Mouse (Mus musculus): ENCODE measurements around the gene Aldh4a1.

Aldh4a1 gene

DNA sequence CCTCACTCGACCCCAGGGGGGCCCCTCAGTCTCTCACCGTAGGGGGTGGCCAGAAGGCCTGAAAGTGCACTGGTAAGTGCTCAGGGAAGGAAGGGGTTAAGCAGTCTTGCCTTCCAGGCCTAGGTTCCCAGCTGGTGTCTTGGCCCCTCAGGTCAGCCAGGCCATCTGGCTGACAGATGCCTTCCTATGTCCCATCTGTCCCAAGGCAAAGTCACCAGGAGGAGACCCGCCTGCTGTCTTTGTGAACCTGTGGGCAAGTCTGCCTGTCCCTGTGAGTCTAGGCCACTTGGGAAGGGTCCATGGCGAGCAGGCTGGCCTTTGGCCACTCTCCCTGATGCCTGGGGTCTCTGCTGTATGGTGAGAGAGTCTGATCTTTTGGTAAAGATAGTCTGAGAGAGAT is 32.2 kb upstream of the Aldh4a1 start:
- peak; percentile 78 to 89 for DNase-seq

DNA sequence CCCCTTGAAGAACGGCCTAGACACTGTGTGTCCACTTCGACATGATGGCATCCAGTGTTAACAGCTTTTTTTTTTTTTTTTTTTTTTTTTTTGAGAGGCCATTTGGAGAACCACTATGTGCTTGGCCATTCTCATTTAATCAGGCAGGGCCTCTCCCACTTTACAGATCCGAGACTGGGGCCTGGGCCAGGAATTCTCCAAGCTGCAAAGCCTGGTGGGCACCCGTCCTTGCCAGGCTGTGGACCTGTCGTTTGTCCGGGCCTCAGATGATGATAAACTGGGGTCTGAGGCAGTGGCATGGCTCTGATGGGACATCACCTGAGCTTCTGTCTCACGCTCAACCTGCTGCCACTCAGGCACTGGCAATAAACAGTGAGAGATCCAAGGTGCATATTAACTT is 29.8 kb upstream of the Aldh4a1 start:
- peak; percentile 59 to 63 for DNase-seq

DNA sequence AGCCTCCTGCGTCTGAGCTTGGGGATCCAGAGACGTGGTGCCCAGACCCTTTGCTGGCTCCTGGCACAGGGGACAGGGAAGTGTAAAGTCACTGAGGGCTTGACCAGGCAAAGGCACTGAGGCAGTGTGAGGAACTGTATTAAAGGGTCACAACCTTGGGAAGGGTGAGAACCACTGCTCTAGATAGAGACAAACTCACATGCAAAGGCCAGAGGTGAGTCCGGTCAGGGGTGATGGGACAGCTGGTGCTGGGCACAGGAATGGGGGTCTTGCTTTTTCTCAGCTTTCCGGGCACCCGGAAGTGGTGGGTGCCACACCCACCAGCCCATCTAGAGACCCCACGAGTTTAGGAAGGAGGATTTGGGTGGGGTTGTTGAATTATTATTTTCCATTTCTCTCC is 29.3 kb upstream of the Aldh4a1 start:
- DNase-seq, result no peak

DNA sequence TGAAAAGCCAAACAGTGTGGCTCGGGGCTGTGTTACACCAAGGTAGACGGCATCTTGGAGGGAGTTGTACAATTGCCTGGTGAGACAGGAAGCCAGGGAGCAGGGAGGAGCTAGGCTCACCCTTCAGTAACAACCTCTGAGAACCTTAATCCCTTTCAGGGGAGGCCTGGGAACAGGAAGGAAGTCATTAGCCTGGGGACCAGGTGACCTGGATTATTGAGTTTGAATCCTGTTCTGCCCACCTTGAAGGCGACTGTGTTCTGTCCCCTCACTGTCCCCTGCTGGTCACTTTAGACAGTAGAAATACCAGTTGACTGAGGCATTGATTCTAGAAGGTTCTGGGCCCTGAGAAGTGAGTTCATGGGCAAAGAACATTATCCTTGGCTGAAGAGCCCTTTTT is 28.6 kb upstream of the Aldh4a1 start:
- no peak for DNase-seq

DNA sequence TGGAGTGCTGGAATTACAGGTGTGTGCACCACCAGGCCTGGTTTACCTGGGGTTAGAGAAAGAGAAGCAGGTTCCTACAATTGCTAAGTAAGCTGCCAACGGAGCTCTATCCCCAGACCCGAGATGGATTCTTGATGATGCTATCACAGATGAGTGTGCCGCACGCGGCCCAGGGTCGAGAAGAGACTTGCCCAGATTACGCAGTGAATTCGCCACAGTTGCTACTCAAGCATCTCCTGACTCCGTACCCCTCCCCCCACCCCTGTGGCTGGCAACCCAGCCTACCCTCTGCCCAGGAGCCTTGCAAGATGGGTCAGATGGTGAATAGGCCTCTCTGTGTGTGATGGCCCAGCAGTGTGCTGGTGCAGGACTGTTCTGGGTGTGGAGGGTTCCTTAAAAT is 26.0 kb upstream of the Aldh4a1 start:
- DNase-seq, result no peak

DNA sequence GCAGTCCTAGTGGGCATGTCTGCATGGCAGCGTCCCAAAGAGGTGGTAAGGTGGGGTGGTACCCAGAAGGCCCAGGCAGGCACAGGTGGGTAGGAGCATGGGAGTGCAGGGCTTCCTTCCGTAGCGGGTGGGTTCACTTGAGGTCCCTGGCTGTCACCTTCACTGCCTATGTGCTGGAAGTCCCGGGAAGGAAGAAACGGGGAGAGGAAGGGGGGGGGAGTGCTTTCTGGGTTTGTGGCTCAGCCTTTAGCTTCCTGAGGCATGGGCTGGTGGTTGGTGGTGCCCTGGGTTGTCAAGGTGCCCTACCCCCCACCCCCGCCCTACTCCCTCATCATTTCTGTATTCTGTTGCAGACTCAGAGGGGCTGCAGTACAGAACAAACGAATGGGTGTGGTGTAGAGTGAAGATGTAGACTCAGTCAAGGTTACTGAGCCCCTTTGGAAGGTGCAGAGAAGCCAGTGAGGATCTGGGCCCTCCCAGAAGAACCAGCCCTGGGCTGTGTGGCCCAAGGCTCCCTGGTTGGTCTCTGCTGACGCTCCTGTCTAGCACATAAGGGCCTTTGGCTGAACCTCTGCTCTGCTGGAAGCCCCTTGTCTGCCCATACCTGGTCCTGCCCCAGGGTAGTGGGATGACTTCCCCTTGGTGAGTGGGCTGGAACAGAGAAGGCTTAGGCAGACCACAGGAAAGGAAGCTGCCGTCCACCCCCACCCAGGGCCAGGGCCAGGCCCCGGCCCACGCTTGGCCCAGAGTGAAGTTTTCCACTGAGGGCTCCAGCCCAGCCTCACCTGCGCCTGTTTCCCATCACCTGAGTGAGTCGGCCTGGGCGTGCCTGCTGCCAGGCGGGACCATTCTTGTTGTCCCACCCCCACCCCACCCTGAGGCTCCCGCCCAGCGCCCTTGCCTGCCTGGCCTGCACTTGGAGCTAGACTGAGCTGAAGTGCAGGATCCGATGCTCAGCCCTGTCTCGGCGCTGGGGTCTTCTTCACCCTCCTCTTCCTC is 25.1 kb upstream of the Aldh4a1 start:
- DNase-seq, result no peak

DNA sequence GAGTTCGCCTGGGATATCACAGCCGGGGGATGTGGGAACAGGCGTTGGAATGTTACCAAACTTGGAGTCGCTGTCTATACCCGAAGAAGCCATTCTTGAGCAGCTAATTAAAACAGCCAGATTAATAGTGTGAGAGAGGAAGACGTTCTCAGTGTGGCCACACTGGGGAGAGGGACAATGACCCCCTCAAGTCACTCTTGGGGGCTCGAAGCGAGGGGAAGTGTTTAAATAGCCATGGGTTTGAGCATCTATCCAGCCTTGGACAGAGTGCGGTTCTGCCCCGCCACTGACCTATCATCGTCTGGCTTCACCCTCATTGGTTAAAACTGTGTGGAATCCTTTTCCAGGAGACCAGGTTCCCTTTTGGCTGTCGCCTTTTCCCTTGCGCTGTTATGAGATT is 24.3 kb upstream of the Aldh4a1 start:
- no peak for DNase-seq

DNA sequence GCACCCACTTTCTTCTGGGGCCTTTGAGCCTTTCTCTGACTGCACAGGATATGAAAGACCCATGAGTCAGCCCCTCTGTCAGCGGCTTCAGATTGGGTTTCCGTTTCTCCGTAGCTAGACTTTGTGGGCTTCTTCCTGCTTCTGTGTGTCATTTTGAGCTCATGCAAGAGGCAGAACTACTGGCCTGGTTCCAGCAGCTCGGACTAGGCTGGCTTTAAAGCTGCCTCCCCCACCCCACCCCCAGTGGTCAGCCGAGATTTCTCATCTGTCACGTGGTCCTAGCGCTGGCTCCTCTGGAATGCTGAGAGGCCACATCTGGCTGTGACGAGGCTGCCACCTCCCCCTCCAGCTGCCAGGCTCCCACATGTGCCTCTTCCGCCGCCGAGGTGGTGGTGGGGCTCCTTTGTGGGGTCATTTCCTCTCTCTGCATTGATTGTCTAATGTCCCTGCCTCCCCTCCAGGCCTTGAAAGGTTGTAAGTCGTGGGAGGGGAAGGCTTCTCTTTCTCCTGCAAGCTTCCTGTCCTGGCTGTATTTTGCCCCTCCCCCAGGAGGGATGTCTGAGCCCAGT is 23.6 kb upstream of the Aldh4a1 start:
- peak; percentile 62 to 80 for DNase-seq

DNA sequence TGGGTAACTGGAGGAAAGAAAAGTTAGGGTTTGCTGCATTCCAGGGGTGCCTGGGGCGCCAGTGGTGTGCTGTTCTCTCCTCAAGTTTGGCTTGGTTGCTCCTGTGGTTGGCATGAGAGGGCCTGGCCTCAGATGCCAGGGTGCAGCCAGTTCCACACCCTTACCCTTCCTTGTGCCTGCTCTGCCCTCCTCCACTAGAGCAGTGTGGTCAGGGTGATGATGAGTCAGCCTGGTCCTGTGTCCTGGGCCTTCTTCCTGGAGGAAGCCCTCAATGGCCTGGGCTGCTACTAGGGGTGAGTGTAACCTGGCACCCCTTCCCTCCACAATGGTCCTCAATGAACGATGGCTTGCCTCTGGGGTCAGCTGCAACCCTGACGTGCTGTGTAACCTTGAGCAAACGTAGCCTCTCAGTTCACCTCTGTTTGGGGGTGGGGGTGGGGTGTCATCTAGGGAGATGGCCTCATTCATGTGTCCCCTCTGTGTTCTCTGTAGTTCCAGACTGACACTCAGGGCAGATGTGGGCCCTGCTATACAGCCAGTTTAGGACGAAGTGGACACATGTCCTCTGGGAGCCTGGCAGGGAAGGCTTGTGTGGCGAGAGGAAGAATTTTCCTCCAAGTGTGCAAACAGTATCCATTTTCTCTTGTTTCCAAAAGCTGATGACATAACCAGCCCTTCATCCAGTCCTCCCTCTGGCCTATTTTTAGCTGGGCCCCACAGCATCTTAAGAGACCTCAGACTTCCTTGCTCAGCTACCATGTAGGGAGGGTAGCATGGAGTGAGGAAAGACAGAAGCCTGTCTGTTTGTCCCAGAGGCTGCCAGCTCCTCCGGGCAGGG is 20.9 kb upstream of the Aldh4a1 start:
- no peak for DNase-seq

DNA sequence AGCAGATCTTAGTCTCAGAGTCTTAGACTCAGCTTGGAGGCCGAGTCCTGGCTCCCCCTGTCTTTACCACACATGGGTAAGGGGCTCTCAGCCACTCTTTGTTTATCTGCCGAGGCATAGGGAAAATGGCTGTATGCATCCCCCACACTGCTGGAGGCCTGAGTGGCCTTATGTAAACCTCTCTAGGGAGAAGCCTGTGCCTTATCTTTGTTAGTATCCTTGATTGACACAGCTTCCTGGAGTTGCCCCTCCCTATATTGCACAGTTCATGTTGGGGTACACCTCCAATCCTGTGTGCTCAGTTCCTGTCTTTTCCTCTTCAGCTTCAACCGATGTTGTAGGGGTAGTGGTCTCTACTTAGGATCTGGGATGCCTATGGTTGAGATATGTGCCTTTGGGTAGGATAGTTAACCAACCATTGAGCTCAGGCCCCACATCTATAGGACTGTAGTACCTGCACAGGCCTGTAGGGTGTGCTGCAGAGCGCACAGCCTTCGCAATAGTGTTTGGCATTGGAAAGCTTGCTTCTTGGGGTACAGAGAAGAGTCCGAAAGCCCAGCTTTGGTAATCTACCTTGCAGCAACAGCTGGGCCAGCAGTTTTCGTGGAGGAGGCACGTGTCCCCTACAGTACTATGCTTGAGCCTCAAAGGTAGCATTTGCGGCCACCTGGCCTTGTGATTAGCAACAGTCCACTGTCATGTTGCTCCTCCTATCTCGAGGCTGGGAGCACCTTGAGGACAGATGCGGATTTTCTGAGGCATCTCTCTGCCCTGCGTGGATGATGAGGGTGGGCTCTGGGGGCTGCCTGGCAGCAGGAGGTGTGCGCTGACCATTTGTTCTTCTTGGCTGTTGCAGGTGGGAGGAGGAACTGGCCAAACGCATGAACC is 20.1 kb upstream of the Aldh4a1 start, which contains the start of gene Gm21969:
TSS of gene Gm21969 (plus strand) at position 830 of the 888 bp plus-strand sequence.
- DNase-seq, result peak; percentile 71 to 79

DNA sequence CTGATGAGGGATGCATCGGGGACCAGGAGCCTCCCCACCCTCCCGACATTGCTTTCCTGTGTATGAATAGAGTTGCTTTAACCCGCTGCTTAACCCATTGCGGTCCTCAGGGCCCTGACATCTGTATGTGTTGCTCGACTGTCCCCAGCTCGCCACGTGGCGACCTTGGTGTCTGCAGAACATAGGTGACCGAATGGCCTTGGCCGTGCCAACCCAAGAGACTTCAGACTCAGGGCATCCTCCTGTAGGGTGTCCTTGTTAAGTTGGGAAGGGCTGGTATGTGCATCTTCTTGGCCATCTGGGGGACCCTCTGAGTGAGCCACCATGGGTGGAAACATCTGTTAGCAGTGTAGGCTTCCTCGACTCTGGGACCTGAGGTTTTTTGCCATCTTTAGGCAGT is 17.4 kb upstream of the Aldh4a1 start:
- DNase-seq, result no peak

DNA sequence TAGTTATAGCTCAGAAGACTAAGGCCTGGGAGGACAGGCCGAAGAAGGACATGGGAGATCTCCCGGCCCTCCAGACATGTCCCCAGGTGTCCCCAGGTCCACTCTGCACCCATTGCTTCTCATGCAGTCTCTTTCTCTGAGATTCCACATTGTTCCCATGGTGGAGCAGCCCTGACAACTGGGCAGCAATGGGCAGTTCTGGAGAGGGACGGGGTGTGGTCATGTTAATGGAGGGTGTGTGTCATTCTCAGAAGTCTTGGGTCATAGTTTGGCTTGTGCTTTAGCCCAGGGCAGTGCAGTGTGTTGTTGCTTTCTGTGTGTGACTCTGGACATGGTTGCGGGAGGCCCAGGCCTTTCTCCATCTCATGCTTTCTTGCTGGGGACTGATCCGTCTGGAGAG is 15.9 kb upstream of the Aldh4a1 start:
- DNase-seq, result no peak

DNA sequence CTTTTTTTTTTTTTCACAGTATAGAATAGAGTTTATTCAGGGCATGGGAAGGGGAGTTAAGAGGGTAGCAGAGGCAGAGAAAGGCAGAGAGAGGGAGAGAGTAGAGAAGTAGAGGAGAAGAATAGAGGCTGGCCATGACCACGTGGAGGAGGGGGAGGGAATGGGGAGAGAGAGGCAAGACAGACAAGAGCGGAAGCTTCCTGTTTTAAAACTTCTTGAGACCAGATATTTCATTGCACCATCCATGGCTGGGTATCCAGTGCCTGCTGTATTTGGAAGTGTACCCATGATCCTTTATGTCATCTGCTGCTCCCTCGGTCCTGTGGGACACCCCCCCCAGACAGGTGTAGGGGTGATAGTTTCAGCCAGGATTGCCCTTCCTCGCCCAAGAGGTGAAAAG is 13.7 kb upstream of the Aldh4a1 start:
- DNase-seq, result no peak

DNA sequence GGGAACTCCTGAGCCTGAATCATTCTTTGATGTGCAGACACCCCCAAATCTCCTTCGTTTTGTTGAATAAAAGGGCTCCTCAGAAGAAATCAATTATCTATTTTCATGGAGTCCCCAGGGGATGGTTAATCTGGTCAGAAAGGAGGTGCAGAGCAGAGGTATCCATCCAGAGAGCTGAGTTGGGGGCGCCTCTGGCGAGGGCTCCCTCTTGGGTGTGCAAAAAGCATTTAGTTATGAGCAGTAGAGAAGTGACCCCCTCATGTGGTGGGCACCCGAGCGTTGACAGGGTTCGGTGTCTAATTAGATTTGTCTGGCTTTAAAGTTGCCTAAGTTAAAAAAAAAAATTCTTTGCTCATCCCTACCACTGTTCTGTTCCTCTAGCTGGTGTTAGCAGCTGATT is 11.7 kb upstream of the Aldh4a1 start:
- DNase-seq, result no peak

DNA sequence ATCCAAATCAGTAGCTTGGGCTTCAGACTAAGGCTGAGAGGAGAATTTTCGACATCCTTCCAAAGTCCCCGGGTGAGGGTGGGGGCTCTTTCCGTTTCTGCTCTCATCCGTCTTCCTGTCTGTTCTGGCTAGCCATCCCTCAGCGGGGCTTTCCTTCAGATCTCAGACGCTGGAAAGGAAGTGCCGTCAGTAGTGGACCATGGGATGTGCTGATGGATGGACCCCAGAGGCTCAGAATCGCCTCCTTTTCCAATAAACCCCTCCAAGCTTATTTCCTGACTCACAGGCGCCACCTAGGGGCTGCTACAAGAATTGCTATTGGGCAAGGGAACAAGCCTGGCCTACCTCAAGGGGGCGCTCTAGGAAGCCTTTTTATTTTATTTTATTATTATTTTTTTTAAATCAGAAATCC is 11.1 kb upstream of the Aldh4a1 start:
- DNase-seq, result peak; percentile 88 to 94

DNA sequence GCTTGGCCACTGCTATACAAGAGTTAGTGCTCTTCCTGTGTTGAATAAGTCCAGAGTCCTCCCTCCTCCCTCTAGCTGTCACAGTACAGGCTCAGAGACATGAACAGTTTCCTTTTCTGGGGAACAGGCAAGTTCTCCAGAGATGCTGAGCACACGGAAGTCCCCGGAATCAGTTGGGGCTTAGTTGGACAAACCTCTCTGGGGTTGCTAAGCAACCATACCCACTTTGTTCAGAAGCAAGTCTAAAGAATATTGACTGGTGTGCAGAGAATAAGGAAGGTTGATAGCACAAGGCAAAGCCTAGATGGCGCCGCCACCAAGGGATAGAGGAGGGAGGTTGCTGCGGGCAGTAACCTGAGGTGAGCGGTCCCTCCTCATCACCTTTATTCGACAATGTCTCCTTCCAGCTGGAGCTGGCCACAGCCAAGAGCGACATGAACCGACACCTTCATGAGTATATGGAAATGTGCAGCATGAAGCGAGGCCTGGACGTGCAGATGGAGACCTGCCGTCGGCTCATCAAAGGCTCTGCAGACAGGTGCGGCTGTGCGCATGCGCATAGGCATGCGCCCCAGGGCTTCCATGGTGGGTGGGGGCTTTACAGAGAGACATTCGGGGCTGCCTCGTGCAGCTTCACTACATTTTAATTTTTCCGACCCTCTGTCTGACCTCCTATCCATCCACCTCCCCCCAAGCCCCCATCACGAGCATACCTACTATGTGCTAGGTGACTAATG is 8.0 kb upstream of the Aldh4a1 start:
- no peak for DNase-seq

DNA sequence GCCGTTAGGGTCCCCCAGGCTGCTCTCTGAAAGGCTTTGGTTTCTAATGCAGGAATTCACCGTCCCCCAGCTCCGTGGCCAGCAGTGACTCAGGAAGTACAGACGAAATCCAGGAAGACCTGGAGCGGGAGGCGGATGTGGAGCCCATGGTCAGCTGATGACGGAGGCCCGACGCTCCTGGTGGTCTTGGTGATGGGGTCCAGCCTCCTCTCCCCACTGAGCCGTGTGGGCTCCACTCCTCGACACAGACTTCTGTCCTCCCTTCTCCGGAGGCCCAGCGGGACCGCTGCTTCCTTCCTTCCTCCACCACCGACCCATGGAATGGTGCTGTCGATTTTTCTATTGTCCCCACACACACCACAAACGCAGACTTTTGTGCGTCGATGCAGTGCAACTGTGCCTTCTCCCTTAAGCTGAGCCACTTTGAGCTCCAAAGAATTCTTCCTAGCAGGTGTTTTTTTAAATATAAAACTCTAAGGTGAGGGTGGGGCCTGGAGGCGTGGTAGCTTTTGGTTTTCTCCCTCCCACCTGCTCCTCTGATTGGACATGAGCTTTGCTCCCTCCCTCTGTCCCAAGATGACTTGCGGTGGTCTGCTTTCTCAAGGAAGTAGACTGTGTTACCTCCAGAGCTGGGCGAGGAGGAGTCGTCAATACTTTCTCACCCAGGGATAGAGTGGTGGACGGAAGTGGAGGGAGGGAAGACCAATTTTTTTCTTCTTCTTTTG is 6.2 kb upstream of the Aldh4a1 start:
- DNase-seq, result no peak

DNA sequence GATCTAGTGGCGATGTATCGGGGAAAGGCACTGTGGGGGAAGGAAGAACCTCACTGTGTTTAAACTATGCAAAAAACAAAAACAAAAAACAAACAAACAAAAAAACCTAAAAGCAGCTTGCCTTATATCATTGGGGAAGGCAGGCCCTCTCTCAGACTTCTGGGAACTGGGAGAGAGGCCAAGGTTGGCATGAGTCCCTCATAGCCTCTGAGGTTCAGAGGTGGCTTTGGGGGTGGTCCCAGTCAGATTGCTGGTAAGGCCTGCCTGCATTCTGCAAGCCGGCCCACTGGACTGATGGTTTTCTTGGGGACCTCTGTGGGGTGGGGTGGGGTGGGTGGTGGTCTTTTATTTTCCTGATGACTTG is 5.7 kb upstream of the Aldh4a1 start:
- DNase-seq, result peak in 1 of 2 experiments; percentile 66

DNA sequence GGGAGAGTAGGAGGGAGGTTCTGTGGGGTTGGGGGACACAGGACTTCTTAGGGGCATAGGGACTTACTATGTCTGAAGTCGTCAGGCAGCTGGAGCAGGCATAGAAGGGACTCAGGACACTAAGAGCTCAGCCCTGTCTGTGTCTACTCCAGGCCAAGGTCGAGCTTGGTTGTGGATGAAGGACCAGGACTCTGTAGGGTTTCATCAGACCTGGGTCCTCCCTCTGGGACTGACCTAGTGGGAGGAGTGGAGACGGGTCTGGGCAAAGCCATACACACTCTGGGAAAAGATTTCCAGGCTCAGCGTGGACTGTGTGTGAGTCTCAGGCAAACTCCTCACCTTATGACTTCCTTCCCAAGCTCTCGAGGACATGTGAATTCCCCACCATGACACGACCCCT is 2.9 kb upstream of the Aldh4a1 start:
- DNase-seq, result no peak

DNA sequence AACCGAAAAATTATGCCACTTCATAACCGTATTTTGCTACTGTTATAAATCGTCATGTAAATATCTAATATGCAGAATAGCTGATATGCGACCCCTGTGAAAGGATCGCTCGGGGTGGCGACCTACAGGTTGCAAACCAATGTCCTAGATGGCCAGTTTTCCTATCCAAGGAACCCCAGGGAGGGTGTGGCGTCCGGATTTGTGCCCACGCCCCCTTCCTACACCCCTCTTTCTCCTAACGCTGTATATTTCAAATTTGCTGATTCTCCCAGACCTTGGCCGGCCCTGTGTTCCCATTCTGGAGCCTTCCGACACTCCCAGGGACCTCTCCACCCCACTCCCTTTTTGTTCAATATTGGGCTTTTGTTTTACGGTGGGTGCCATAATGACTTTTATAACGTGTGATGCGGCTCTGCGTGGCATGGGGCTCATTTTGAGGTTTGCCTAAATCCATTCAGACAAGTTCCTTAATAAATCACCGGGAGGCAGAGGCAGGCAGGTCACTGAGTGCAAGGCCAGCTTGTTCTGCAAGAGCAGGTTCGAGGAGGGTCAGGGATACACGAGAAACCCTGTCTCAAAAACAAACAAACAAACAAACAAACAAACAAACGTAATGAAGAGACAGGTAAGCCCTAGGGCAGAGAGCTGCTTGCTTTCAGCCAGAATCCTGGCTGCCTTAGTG is 909 bp downstream of the Aldh4a1 start:
- DNase-seq, result no peak
